Mouse (Mus musculus) hindbrain, embryonic 13.5 days (tissue): ENCODE measurements around the gene Senp2. TPM values are rescaled to one million over a fixed set of nuclear protein-coding genes. Genes with fewer than 3 reads are reported as not detected.
A peak's percentile ranks its signal among the peaks of the same experiment; 100 is the strongest.
"Not testable (repeated sequence)": the region's sequence is repeated elsewhere in the genome, so short reads cannot be mapped to it uniquely, and the experiment has no call there.

Experiments
- ATAC-seq: fragments of 200-750 bp; cut with Nextera tagmentation; 2 replicates; pipeline ENCODE4 v1.8.0; 2017; ENCODE audit warnings: moderate TSS enrichment; ENCODE audit not compliant: low FRiP score
- H3K27ac ChIP-seq: fragments of 300-500 bp; sonication (generic); 2 replicates; pipeline ENCODE4 v1.5.1; 2015; ENCODE audit warnings: inconsistent platforms, mild to moderate bottlenecking, moderate library complexity
- H3K27me3 ChIP-seq: fragments of 300-500 bp; sonication (generic); 2 replicates; pipeline ENCODE4 v1.6.1; 2015; ENCODE audit warnings: mild to moderate bottlenecking, inconsistent platforms
- H3K36me3 ChIP-seq: fragments of 300-500 bp; sonication (generic); 2 replicates; pipeline ENCODE4 v1.6.1; 2015; ENCODE audit warnings: mild to moderate bottlenecking, inconsistent platforms
- H3K4me1 ChIP-seq: fragments of 300-500 bp; sonication (generic); replicated peaks from 2 replicates; pipeline ENCODE4 v1.6.1; 2015; ENCODE audit warnings: inconsistent platforms
- H3K4me2 ChIP-seq: fragments of 300-500 bp; sonication (generic); 2 replicates; pipeline ENCODE4 v1.6.1; 2015; ENCODE audit warnings: inconsistent platforms, mild to moderate bottlenecking, moderate library complexity
- H3K4me3 ChIP-seq: fragments of 300-500 bp; sonication (generic); 2 replicates; pipeline ENCODE4 v1.5.1; 2015; ENCODE audit warnings: mild to moderate bottlenecking, inconsistent platforms
- H3K9ac ChIP-seq: fragments of 300-500 bp; sonication (generic); 2 replicates; pipeline ENCODE4 v1.6.1; 2015; ENCODE audit warnings: mild to moderate bottlenecking, inconsistent platforms
- H3K9me3 ChIP-seq: fragments of 300-500 bp; sonication (generic); 2 replicates; pipeline ENCODE4 v1.6.1; 2016; ENCODE audit warnings: inconsistent platforms
- WGBS: fragments of 180-500 bp; shearing (Covaris S2); methylation state at CpG from one replicate; pipeline ENCODE4 v1.1.7; 2015; 5-methylcytosine and 5-hydroxymethylcytosine counted together
- polyA plus RNA-seq: library from polyadenylated mRNA; unstranded; fragments of >200 nt; fragmentation: Nextera tagmentation; extraction: Ambion mirVana; gene quantifications from 2 replicates; pipeline ENCODE4 v1.2.1, GENCODE M21; 2015

Senp2 gene
- 43.7 and 45.3 TPM in 2 replicates for polyA plus RNA-seq

DNA sequence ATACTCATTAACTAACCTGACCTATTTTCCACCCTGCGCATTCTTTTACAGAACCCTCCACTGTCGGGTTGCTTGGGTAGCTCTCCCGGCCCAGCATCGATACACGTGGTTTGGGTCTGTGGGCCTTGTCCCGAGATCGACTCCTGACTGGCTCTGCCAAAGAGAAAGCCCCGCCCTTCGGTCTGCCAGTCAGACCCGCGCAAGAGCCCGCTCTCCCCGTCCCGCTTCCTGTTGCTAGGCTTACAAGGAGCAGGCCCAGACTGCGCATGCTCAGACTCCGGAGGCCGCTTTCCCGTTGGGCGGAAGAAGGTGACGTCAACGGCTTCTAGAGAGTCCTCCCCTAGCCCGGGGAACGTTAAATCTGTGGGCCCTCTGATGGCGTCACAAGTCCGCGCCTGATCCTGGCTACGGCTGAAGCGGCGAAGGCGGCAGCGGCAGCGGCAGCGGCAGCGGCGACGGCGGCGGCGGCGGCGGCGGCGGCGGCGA lies at the start of gene Senp2:
TSS of gene Senp2 (plus strand) at position 386 of the 486 bp plus-strand sequence.
- under 1% methylated on average over 41 of the region's 45 CpGs for WGBS
- no peaks in the 10 kb centered on the region for H3K9me3 ChIP-seq
- peak; percentile 99 for ATAC-seq
- peak within 1 kb of the TSS; percentile 86 for H3K27ac ChIP-seq
- no peaks in the 10 kb centered on the region for H3K36me3 ChIP-seq
- H3K9ac ChIP-seq, result peak within 1 kb of the TSS; percentile 92
- H3K4me2 ChIP-seq, result peak within 1 kb of the TSS; percentile 85
- H3K4me3 ChIP-seq, result peak within 1 kb of the TSS; percentile 97
- no peaks in the 10 kb centered on the region for H3K27me3 ChIP-seq
- H3K4me1 ChIP-seq, result peaks cover 17% of the 10 kb centered on the region

DNA sequence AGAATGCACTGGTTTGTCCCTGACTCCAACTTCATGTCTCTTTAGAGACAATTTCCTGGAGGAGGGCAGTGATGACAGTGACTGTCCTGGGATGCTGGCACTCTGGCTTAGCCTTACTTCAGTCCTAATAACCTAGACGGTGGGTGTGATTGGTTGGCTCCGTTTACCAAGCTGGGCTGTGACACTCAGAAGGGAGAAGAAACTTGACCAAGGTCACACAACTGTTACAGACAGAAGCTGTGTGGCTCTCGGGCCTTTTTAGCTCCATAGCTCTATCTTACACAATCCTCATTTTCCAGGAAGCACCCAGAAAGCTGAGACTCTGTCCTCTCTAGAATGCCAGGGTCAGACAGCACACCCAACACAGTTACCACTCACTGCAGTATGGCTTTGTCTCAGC lies 43.7 kb upstream of the Senp2 start:
- no peak overlapping the region for H3K9ac ChIP-seq
- no peaks in the 10 kb centered on the region for H3K36me3 ChIP-seq
- ATAC-seq, result no peak
- H3K9me3 ChIP-seq, result no peaks in the 10 kb centered on the region
- H3K4me2 ChIP-seq, result no peak overlapping the region
- H3K27ac ChIP-seq, result no peak overlapping the region
- no peaks in the 10 kb centered on the region for H3K27me3 ChIP-seq
- no peaks in the 10 kb centered on the region for H3K4me1 ChIP-seq
- 82% methylated on average over 3 of the region's 3 CpGs for WGBS
- H3K4me3 ChIP-seq, result no peak overlapping the region

DNA sequence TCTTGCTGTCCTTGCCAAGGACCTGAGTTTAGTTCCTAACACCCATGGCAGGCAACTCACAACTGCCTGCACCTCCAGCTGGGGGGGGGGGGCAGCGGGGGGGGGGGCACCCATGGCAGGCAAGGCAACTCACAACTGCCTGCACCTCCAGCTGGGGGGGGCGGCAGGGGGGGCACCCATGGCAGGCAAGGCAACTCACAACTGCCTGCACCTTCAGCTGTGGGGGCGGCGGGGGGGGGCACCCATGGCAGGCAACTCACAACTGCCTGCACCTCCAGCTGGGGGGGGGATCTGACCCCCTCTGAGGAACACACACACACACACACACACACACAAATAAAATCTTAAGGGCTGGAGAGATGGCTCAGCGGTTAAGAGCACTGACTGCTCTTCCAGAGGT lies 39.4 kb upstream of the Senp2 start:
- Histone ChIP-seq H3K4me3 (no peak overlapping the region), H3K27ac (no peak overlapping the region), H3K4me1 (no peaks in the 10 kb centered on the region), H3K9ac (no peak overlapping the region), H3K36me3 (no peaks in the 10 kb centered on the region), H3K9me3 (no peaks in the 10 kb centered on the region), H3K27me3 (no peaks in the 10 kb centered on the region), H3K4me2 (no peak overlapping the region)
- ATAC-seq, result no peak
- WGBS, result 66% methylated on average over 5 of the region's 5 CpGs

DNA sequence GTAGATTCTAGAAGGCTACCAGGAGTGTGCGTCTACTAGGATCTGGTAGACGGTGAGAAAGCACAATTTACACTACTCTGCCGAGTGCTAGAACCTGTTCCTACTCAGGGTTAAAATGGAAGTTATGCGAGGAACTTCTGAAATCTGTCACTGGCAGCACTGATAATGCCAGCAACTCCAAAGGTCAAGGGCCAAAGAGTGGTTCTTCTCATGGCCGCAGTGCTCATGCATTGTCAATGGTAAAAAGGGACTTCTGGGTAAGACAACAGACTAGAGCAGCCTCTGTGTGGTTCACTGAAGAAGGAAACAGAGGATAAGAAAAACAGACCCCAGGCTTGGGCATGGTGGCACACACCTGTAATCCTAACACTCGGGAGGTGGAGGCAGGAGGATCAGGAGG lies 38.7 kb upstream of the Senp2 start:
- Histone ChIP-seq H3K36me3 (no peaks in the 10 kb centered on the region), H3K4me3 (no peak overlapping the region), H3K4me2 (no peak overlapping the region), H3K9ac (no peak overlapping the region), H3K9me3 (no peaks in the 10 kb centered on the region), H3K27me3 (no peaks in the 10 kb centered on the region), H3K4me1 (no peaks in the 10 kb centered on the region), H3K27ac (no peak overlapping the region)
- no peak for ATAC-seq
- WGBS, result 87% methylated on average over 6 of the region's 6 CpGs

DNA sequence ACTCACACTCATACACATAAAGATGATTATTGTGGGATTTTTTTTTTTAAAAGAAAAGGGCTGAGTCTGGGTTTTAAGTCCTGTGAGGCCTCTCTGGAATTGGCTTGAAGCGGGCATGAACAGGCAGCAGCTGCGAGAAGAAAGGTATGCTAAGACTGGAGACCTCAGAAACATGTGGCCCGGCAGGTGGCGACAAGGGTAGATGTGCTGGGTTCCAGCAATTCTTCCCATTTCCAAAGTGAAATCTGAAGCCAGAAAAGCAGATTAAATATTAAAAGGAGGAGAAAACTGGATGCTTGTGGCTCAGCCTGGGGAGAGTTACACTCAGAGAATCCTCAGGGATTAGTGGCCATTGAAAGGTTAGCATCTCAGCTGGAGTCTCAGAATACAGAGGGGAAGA lies 37.8 kb upstream of the Senp2 start:
- H3K9ac ChIP-seq, result no peak overlapping the region
- H3K4me2 ChIP-seq, result no peak overlapping the region
- no peaks in the 10 kb centered on the region for H3K9me3 ChIP-seq
- 68% methylated on average over 4 of the region's 4 CpGs for WGBS
- H3K36me3 ChIP-seq, result no peaks in the 10 kb centered on the region
- 0 out of 2 replicates have a peak, but pooled peaks cover under 1% of the 10 kb centered on the region for H3K27me3 ChIP-seq
- H3K4me1 ChIP-seq, result peaks cover 7% of the 10 kb centered on the region
- no peak overlapping the region for H3K4me3 ChIP-seq
- ATAC-seq, result no peak
- H3K27ac ChIP-seq, result no peak overlapping the region

DNA sequence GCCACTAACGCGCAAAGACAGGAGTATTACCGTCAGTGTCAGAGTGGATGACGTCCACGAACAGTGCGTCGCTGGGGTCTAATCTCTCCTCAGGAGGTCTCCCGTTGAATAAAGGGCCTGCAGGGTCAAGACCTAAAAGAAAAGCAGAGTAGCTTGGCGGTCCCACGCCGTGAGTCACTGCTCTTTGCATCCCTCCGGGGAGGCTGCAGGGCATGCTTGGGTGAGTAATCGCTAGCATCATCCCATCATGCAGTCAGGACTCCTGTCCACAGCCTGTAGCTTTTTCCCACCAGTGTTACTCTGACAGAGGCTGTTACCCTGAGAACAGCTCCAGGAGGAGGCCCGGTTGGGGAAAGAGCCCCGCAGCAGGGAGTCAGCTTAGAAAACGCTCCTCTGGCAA lies 33.1 kb upstream of the Senp2 start:
- no peak overlapping the region for H3K9ac ChIP-seq
- no peak overlapping the region for H3K27ac ChIP-seq
- 2% methylated on average over 16 of the region's 16 CpGs for WGBS
- ATAC-seq, result no peak
- H3K27me3 ChIP-seq, result peaks cover 4% of the 10 kb centered on the region; the same call in 1 of the 2 replicates
- no peaks in the 10 kb centered on the region for H3K36me3 ChIP-seq
- 0 out of 2 replicates have a peak overlapping the region, but pooled peaks have one; percentile 10 for H3K4me3 ChIP-seq
- H3K9me3 ChIP-seq, result no peaks in the 10 kb centered on the region
- H3K4me1 ChIP-seq, result peaks cover 7% of the 10 kb centered on the region
- peak overlapping the region; percentile 42 for H3K4me2 ChIP-seq

DNA sequence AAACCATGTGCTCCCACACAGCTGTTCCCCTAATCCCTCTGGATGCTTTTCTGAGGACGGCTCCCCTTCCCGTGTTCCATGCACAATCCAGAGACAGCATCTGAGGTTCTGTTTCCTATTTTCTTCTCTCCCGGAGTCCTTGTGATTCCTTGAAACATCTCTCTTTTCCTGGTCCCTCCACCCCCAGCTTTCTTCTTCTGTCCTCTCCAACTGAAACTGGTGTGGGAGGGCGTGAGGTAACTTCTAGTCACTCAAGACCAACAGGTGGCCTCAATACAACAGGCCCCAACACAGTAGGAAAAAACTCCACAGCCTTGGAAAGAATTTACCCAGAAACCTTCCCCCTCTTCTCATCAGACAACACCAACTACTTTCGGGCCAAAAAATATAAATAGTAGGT lies 31.9 kb upstream of the Senp2 start:
- Histone ChIP-seq H3K4me1 (peaks cover 7% of the 10 kb centered on the region), H3K4me2 (no peak overlapping the region), H3K9me3 (no peaks in the 10 kb centered on the region), H3K4me3 (no peak overlapping the region), H3K27ac (no peak overlapping the region), H3K27me3 (peaks cover 4% of the 10 kb centered on the region; the same call in 1 of the 2 replicates), H3K9ac (no peak overlapping the region), H3K36me3 (no peaks in the 10 kb centered on the region)
- WGBS, result 87% methylated on average over 5 of the region's 5 CpGs
- no peak for ATAC-seq

DNA sequence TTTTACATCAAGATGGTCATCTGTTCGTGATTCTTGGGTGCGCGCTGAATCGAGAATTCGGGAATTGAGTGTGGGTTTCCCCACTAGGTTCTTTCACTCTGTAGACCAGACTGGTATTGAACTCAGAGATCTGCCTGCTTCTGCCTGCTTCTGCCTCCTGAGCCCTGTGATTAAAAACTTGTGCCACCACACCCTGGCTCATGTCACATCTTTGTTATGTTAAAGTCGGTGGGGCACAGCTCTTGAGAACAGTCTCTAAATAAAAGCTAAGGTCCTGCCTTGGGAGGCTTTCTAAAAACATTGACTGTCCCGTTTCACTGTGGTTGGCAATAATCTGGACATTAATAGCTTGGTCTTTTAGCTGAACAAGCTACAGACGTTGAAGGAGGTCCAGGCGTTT lies 26.1 kb upstream of the Senp2 start:
- Histone ChIP-seq H3K4me3 (no peak overlapping the region), H3K27ac (no peak overlapping the region), H3K27me3 (no peaks in the 10 kb centered on the region), H3K4me1 (no peaks in the 10 kb centered on the region), H3K9me3 (no peaks in the 10 kb centered on the region), H3K9ac (no peak overlapping the region), H3K36me3 (no peaks in the 10 kb centered on the region), H3K4me2 (no peak overlapping the region)
- ATAC-seq, result no peak
- 93% methylated on average over 9 of the region's 9 CpGs for WGBS

DNA sequence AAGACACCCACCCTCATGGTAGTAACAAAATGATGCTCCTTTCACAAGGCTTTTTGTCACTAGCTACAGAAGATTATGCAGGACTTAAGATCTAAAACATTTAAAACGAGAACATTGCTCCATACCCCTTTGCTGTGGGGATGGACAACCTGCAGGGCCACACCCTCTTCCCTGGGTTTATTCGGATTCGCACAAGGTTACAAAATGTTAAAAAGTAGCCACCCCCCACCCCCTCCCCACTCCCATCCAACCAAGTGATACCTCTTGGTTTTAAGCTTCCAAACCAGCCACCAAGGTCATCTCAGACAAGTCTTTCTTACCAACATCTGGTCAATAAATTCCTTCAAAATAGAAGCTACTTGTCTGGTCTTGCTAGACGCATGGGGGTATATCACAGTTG lies 25.7 kb upstream of the Senp2 start:
- Histone ChIP-seq H3K27ac (no peak overlapping the region), H3K9me3 (no peaks in the 10 kb centered on the region), H3K9ac (no peak overlapping the region), H3K4me2 (no peak overlapping the region), H3K36me3 (no peaks in the 10 kb centered on the region), H3K4me3 (no peak overlapping the region), H3K27me3 (no peaks in the 10 kb centered on the region), H3K4me1 (no peaks in the 10 kb centered on the region)
- 92% methylated on average over 4 of the region's 4 CpGs for WGBS
- no peak for ATAC-seq

DNA sequence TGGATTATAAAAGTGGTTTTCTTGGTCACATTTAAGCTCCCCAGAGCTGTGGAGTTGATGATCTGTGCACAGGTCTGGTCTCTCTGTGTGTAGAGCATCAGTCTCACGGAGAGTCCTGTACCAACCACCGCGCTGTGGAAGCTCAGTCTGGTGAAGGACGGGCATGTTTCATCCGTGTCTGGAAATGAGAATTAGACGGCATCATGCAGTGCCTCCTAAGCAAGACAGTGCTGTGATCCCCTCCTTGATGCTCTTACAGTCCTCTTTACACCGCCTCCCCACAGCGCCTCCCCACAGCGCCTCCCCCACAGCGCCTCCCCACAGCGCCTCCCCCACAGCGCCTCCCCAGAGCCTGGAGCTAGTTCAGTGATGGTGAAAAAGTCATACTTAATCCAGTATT lies 25.2 kb upstream of the Senp2 start:
- 89% methylated on average over 12 of the region's 12 CpGs for WGBS
- Histone ChIP-seq H3K9ac (no peak overlapping the region), H3K4me1 (no peaks in the 10 kb centered on the region), H3K27me3 (no peaks in the 10 kb centered on the region), H3K27ac (no peak overlapping the region), H3K9me3 (no peaks in the 10 kb centered on the region), H3K4me3 (no peak overlapping the region), H3K4me2 (no peak overlapping the region), H3K36me3 (no peaks in the 10 kb centered on the region)
- ATAC-seq, result no peak

DNA sequence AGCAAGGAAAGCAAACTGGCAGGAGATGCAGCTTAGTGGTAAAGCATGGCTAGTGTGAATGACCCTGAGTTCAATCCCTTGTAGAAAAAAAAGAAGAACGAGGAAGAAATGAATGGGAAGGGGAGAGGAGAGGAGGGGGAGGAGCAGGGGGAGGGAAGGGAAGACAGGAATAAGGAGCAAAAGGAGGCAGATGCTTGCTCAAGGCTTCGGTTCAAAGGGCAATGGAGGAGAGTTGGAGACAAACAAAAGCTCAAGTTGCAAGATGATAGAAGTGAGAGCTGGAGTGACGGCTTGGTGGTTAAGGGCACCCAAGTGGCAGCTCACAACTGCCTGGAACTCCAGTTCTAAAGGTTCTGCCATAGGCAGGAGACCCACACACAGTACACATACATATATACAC lies 23.1 kb upstream of the Senp2 start:
- WGBS, result 59% methylated on average over 3 of the region's 3 CpGs
- H3K4me2 ChIP-seq, result no peak overlapping the region
- H3K4me1 ChIP-seq, result no peaks in the 10 kb centered on the region
- H3K9me3 ChIP-seq, result no peaks in the 10 kb centered on the region
- no peak for ATAC-seq
- H3K9ac ChIP-seq, result no peak overlapping the region
- H3K27me3 ChIP-seq, result no peaks in the 10 kb centered on the region
- H3K36me3 ChIP-seq, result no peaks in the 10 kb centered on the region
- no peak overlapping the region for H3K27ac ChIP-seq
- no peak overlapping the region for H3K4me3 ChIP-seq

DNA sequence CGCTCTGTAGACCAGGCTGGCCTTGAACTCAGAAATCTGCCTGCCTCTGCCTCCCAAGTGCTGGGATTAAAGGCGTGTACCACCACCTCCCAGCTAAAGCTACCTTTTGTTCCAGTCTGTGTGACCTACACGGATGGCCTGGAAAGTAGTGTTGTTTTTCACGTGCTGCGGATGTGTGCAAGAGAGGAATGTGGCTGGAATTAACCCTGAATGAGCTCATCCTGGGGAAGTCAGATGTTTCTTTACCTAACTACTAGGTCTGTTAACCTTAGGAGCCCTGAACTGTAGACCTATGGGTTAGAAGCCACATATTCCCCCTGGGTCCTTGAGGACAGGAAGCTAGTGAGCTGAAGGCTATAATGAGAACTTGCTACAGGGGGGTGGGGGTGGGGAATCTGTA lies 21.3 kb upstream of the Senp2 start:
- no peaks in the 10 kb centered on the region for H3K27me3 ChIP-seq
- no peak overlapping the region for H3K4me3 ChIP-seq
- WGBS, result 79% methylated on average over 5 of the region's 5 CpGs
- no peaks in the 10 kb centered on the region for H3K9me3 ChIP-seq
- no peak for ATAC-seq
- no peak overlapping the region for H3K27ac ChIP-seq
- no peak overlapping the region for H3K4me2 ChIP-seq
- H3K4me1 ChIP-seq, result no peaks in the 10 kb centered on the region
- H3K36me3 ChIP-seq, result no peaks in the 10 kb centered on the region
- no peak overlapping the region for H3K9ac ChIP-seq

DNA sequence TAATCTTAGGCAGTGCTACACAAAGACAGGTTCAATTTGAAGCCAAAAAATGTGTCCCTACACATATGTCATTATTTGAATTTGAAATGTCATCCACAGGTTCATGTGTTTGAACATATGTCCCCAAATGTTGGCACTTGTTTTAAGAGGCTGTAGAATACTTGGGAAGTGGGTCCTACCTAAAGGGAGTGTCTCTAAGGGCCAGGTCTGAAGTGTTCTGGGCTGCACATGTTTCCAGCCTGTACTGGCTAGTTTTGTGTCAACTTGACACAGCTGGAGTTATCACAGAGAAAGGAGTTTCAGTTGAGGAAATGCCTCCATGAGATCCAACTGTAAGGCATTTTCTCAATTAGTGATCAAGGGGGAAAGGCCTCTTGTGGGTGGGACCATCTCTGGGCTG lies 18.4 kb upstream of the Senp2 start:
- H3K9me3 ChIP-seq, H3K4me1 ChIP-seq, H3K4me3 ChIP-seq, ATAC-seq, H3K27me3 ChIP-seq, H3K9ac ChIP-seq, H3K4me2 ChIP-seq, H3K27ac ChIP-seq, H3K36me3 ChIP-seq: not testable (repeated sequence)
